Mouse (Mus musculus): Measurements from ENCODE around the gene Cab39l. TPM values are rescaled to one million over a fixed set of nuclear protein-coding genes. Genes with fewer than 3 reads are reported as not detected.
A peak's percentile ranks its signal among the peaks of the same experiment; 100 is the strongest.

Gene Cab39l
- polyA plus RNA-seq, 1 experiment from 2014 or later = 39.9 TPM

DNA sequence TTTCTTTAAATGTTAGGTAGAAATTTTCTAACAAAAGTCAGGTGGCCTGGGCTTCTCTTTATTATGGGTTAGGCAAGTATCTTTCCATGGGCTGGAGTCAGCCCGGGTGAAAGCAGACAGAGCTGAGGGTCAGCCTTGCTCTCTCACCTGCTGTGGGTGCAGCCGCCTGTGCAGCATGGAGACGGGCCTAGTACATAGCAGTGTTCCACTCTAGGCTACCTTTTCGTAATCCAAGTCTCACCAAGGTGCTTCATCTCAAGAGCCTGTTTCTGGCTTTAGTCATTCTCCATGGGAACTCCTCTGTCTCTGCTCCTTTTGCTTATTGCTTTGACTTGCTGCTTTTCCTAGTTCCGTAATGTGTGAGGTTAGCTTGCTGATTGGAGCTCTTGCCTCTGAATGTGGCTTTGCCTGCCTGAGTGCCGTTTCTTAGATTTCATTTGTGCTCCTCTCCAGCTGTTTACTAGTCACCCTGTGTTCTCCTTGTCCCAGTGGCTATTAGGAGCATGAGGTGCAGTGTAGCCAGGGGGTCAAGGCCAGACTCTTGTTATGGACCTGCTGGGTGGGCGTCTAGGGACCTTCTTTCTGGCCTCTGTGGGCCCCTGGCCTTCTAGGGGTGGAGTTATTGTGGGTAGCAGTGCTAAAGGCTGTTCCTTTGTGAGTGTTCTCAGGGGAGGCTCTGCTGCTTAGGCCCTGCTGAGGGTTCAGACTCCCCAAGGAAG is 105.5 kb downstream of the Cab39l start:
- WGBS = 89% methylated on average over 7 of the region's 7 CpGs
- Histone ChIP-seq H3K4me1 (ENCODE audit: control insufficient read depth, insufficient read depth, low read length) (no peaks in the 10 kb centered on the region), H3K9me3 (ENCODE audit: control insufficient read depth, low read length) (no peaks in the 10 kb centered on the region), H3K9ac (ENCODE audit: low read depth, low read length) (no peak overlapping the region), H3K4me3 (ENCODE audit: low read depth, low read length) (no peak overlapping the region), H3K27ac (replicated peaks; ENCODE audit: low read depth, low read length) (no peak overlapping the region), H3K4me2 (ENCODE audit: low read depth, low read length) (no peak overlapping the region), H3K27me3 (replicated peaks; ENCODE audit: control insufficient read depth, insufficient read depth, low read length) (no peaks in the 10 kb centered on the region), H3K36me3 (ENCODE audit: control insufficient read depth, insufficient read depth, low read length) (no peaks in the 10 kb centered on the region)
- no peak for DNase-seq (ENCODE audit: low spot score)
- ATAC-seq (ENCODE audit: low read depth) = peak; percentile 75; the same call in 1 of the 2 replicates

DNA sequence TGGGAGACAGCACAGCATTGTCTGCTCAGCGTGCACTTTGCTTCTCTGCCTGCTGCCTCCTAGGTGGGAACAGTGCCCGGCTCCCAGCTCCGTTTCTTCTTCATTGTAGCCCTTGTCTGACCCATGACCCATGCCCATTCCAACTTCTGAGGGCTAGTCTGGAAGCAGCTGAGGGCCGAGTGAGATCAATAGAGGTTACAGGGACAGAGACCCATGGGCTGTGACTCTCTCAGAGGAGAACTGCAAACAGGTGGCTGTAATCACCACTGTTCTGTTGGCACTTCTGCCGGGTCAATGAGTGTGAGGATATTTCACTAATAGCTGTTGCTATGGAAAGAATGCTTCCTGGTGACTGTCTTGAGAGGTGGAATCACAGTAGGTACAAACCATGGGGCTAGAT is 106.8 kb downstream of the Cab39l start:
- Histone ChIP-seq H3K9me3 (ENCODE audit: control insufficient read depth, low read length) (no peaks in the 10 kb centered on the region), H3K4me1 (ENCODE audit: control insufficient read depth, insufficient read depth, low read length) (no peaks in the 10 kb centered on the region), H3K36me3 (ENCODE audit: control insufficient read depth, insufficient read depth, low read length) (no peaks in the 10 kb centered on the region), H3K27ac (replicated peaks; ENCODE audit: low read depth, low read length) (no peak overlapping the region), H3K4me3 (ENCODE audit: low read depth, low read length) (no peak overlapping the region), H3K27me3 (replicated peaks; ENCODE audit: control insufficient read depth, insufficient read depth, low read length) (no peaks in the 10 kb centered on the region), H3K9ac (ENCODE audit: low read depth, low read length) (no peak overlapping the region), H3K4me2 (ENCODE audit: low read depth, low read length) (no peak overlapping the region)
- ATAC-seq (ENCODE audit: low read depth) = no peak
- DNase-seq (ENCODE audit: low spot score) = no peak
- WGBS = 49% methylated on average over 5 of the region's 5 CpGs

GRCm38 (mm10) chr14:59548532-59548931 is 107.8 kb downstream of the Cab39l start:
- WGBS = 44% methylated on average over 2 of the region's 2 CpGs
- no peak overlapping the region for H3K27ac ChIP-seq (replicated peaks; ENCODE audit: low read depth, low read length)
- no peak for ATAC-seq (ENCODE audit: low read depth)

GRCm38 (mm10) chr14:59549106-59549505 is 108.3 kb downstream of the Cab39l start:
- WGBS = 76% methylated on average over 6 of the region's 6 CpGs
- no peaks in the 10 kb centered on the region for H3K27me3 ChIP-seq (replicated peaks; ENCODE audit: control insufficient read depth, insufficient read depth, low read length)
- no peaks in the 10 kb centered on the region for H3K36me3 ChIP-seq (ENCODE audit: control insufficient read depth, insufficient read depth, low read length)
- ATAC-seq (ENCODE audit: low read depth) (no peak), DNase-seq (ENCODE audit: low spot score) (no peak)
- H3K9ac ChIP-seq (ENCODE audit: low read depth, low read length) = no peak overlapping the region
- no peak overlapping the region for H3K27ac ChIP-seq (replicated peaks; ENCODE audit: low read depth, low read length)
- no peak overlapping the region for H3K4me3 ChIP-seq (ENCODE audit: low read depth, low read length)
- H3K9me3 ChIP-seq (ENCODE audit: control insufficient read depth, low read length) = no peaks in the 10 kb centered on the region
- H3K4me1 ChIP-seq (ENCODE audit: control insufficient read depth, insufficient read depth, low read length) = no peaks in the 10 kb centered on the region
- no peak overlapping the region for H3K4me2 ChIP-seq (ENCODE audit: low read depth, low read length)

More at GRCm38 (mm10) chr14:59548532-59548931, 107.8 kb downstream of the Cab39l start:
- H3K27me3 ChIP-seq (replicated peaks; ENCODE audit: control insufficient read depth, insufficient read depth, low read length) = no peaks in the 10 kb centered on the region
- H3K4me3 ChIP-seq (ENCODE audit: low read depth, low read length) = no peak overlapping the region
- no peak overlapping the region for H3K9ac ChIP-seq (ENCODE audit: low read depth, low read length)
- H3K36me3 ChIP-seq (ENCODE audit: control insufficient read depth, insufficient read depth, low read length) = no peaks in the 10 kb centered on the region
- no peak overlapping the region for H3K4me2 ChIP-seq (ENCODE audit: low read depth, low read length)
- no peaks in the 10 kb centered on the region for H3K4me1 ChIP-seq (ENCODE audit: control insufficient read depth, insufficient read depth, low read length)
- no peak for DNase-seq (ENCODE audit: low spot score)
- H3K9me3 ChIP-seq (ENCODE audit: control insufficient read depth, low read length) = no peaks in the 10 kb centered on the region

DNA sequence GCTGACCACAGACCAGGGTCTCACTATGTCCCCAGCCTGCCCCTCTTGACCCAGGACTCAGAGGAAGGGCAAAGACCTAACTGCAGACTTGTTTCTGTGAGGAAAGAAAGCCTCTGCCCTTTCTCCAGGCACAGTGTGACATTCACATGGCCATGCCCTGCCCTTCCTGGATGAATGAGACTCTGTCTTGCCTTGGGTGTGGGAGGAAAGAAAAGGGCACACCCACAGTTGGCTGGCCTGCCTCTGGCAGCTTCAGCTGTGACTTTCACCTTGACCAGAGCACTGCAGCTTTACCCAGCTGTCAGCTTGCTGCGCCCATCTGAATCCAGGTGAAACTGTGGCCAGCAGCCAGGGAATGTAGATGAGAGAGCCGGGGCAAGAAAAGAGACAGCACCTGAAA is 110.1 kb downstream of the Cab39l start:
- no peak for ATAC-seq (ENCODE audit: low read depth)
- WGBS = 77% methylated on average over 2 of the region's 2 CpGs

GRCm38 (mm10) chr14:59551956-59552355 is 111.2 kb downstream of the Cab39l start:
- no peak overlapping the region for H3K9ac ChIP-seq (ENCODE audit: low read depth, low read length)
- no peak overlapping the region for H3K4me3 ChIP-seq (ENCODE audit: low read depth, low read length)
- no peaks in the 10 kb centered on the region for H3K4me1 ChIP-seq (ENCODE audit: control insufficient read depth, insufficient read depth, low read length)
- no peak for DNase-seq (ENCODE audit: low spot score)
- H3K27me3 ChIP-seq (replicated peaks; ENCODE audit: control insufficient read depth, insufficient read depth, low read length) = no peaks in the 10 kb centered on the region
- H3K36me3 ChIP-seq (ENCODE audit: control insufficient read depth, insufficient read depth, low read length) = no peaks in the 10 kb centered on the region
- 58% methylated on average over 8 of the region's 8 CpGs for WGBS
- H3K4me2 ChIP-seq (ENCODE audit: low read depth, low read length) = no peak overlapping the region
- no peaks in the 10 kb centered on the region for H3K9me3 ChIP-seq (ENCODE audit: control insufficient read depth, low read length)
- no peak overlapping the region for H3K27ac ChIP-seq (replicated peaks; ENCODE audit: low read depth, low read length)
- ATAC-seq (ENCODE audit: low read depth) = no peak

More for the DNA sequence above, 110.1 kb downstream of the Cab39l start:
- no peaks in the 10 kb centered on the region for H3K36me3 ChIP-seq (ENCODE audit: control insufficient read depth, insufficient read depth, low read length)
- no peaks in the 10 kb centered on the region for H3K27me3 ChIP-seq (replicated peaks; ENCODE audit: control insufficient read depth, insufficient read depth, low read length)
- H3K9me3 ChIP-seq (ENCODE audit: control insufficient read depth, low read length) = no peaks in the 10 kb centered on the region
- H3K9ac ChIP-seq (ENCODE audit: low read depth, low read length) = no peak overlapping the region
- DNase-seq (ENCODE audit: low spot score) = no peak
- no peak overlapping the region for H3K4me3 ChIP-seq (ENCODE audit: low read depth, low read length)
- no peak overlapping the region for H3K27ac ChIP-seq (replicated peaks; ENCODE audit: low read depth, low read length)
- no peaks in the 10 kb centered on the region for H3K4me1 ChIP-seq (ENCODE audit: control insufficient read depth, insufficient read depth, low read length)
- no peak overlapping the region for H3K4me2 ChIP-seq (ENCODE audit: low read depth, low read length)

DNA sequence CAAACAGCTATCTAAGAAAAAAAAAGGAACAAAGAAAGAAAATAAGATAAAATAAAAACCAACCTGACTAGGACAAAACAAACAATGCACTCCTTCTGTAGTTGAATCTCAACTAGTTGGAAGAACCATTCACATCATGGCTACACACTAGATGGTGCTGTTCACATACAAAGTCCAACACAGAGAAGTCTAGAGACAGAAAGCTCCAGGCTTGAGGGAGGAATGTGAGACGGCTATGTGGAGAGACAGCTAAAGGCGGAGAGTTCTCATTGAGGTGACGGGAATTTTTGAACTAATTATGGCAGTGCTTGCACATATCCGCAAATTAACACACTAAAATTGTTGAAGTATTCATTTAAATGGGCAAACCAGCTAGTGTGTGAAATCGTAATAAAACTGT is 113.3 kb downstream of the Cab39l start:
- Histone ChIP-seq H3K27ac (replicated peaks; ENCODE audit: low read depth, low read length) (no peak overlapping the region), H3K4me1 (ENCODE audit: control insufficient read depth, insufficient read depth, low read length) (no peaks in the 10 kb centered on the region), H3K9ac (ENCODE audit: low read depth, low read length) (no peak overlapping the region), H3K36me3 (ENCODE audit: control insufficient read depth, insufficient read depth, low read length) (no peaks in the 10 kb centered on the region), H3K27me3 (replicated peaks; ENCODE audit: control insufficient read depth, insufficient read depth, low read length) (no peaks in the 10 kb centered on the region), H3K4me3 (ENCODE audit: low read depth, low read length) (no peak overlapping the region), H3K9me3 (ENCODE audit: control insufficient read depth, low read length) (no peaks in the 10 kb centered on the region), H3K4me2 (ENCODE audit: low read depth, low read length) (no peak overlapping the region)
- DNase-seq (ENCODE audit: low spot score) (no peak), ATAC-seq (ENCODE audit: low read depth) (no peak)
- WGBS = 66% methylated on average over 5 of the region's 5 CpGs

DNA sequence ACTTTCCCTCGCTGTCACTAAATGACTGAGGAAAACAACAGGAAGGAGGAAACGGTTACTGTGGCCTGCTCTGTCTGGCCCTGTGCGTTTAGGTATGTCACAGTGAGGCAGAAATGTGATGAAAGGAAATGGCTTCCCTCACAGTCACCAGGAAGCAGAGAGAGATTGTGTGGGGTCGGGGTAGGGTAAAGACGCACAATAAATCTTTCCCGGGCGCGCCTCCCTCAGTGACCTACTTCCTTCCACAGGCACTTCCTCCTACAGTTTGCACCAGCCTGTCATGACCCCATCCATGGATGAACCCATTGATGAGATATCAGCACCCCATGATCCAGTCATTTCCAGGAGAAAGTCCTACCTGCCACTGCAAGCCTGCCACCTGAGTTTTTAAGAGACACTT is 114.2 kb downstream of the Cab39l start:
- H3K36me3 ChIP-seq (ENCODE audit: control insufficient read depth, insufficient read depth, low read length) = no peaks in the 10 kb centered on the region
- no peaks in the 10 kb centered on the region for H3K4me1 ChIP-seq (ENCODE audit: control insufficient read depth, insufficient read depth, low read length)
- WGBS = 74% methylated on average over 8 of the region's 8 CpGs
- H3K4me3 ChIP-seq (ENCODE audit: low read depth, low read length) = no peak overlapping the region
- H3K4me2 ChIP-seq (ENCODE audit: low read depth, low read length) = no peak overlapping the region
- H3K27ac ChIP-seq (replicated peaks; ENCODE audit: low read depth, low read length) = no peak overlapping the region
- DNase-seq (ENCODE audit: low spot score) (no peak), ATAC-seq (ENCODE audit: low read depth) (no peak)
- H3K9ac ChIP-seq (ENCODE audit: low read depth, low read length) = no peak overlapping the region
- no peaks in the 10 kb centered on the region for H3K9me3 ChIP-seq (ENCODE audit: control insufficient read depth, low read length)
- no peaks in the 10 kb centered on the region for H3K27me3 ChIP-seq (replicated peaks; ENCODE audit: control insufficient read depth, insufficient read depth, low read length)

DNA sequence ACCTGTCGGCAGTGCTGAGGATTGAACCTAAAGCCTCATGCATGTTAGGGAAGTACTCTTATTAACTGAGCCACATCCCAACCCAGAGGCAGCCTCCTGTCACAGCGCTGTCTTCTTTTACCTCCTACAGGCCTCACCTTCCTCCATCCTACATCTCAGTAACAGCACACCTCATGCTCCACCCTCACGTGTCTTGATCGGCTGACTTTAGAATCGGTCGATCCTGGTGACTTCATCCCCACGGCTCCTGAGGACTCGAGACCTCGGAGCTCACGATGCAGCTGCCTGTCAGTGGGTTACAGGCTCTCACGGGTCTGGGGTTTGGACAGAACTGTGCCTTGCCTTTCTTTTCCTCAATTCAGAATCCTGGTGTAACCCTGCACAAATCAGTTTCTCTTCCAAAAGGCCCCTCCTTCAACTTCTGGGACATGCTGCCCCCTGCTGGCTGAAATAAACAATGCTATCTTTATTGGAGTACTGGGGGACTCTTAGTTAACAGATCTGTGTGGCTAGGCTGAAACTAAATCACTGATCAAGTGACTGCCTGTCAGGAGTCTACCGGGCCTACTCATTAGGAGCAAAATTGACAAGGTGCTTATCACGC is 115.3 kb downstream of the Cab39l start:
- DNase-seq (ENCODE audit: low spot score) = peak; percentile 67
- Histone ChIP-seq H3K4me3 (ENCODE audit: low read depth, low read length) (no peak overlapping the region), H3K9ac (ENCODE audit: low read depth, low read length) (no peak overlapping the region), H3K9me3 (ENCODE audit: control insufficient read depth, low read length) (no peaks in the 10 kb centered on the region), H3K27ac (replicated peaks; ENCODE audit: low read depth, low read length) (no peak overlapping the region), H3K27me3 (replicated peaks; ENCODE audit: control insufficient read depth, insufficient read depth, low read length) (no peaks in the 10 kb centered on the region), H3K4me2 (ENCODE audit: low read depth, low read length) (no peak overlapping the region), H3K36me3 (ENCODE audit: control insufficient read depth, insufficient read depth, low read length) (no peaks in the 10 kb centered on the region), H3K4me1 (ENCODE audit: control insufficient read depth, insufficient read depth, low read length) (no peaks in the 10 kb centered on the region)
- WGBS = 50% methylated on average over 13 of the region's 13 CpGs
- ATAC-seq (ENCODE audit: low read depth) = peak; percentile 56; the same call in 1 of the 2 replicates
